Mouse (Mus musculus) mature B cell (primary cell): ENCODE measurements around the gene Nrxn3.

Source experiments
- in situ Hi-C: fragments of 300-500 bp; cut with MboI; formaldehyde crosslinking; loops from 2 replicates; pipeline ENCODE4 v1.14.3; 2019

Nrxn3 gene

GRCm38 (mm10) chr12:88722691-88723070 is at the start of gene Nrxn3:
Gene Nrxn3, plus strand, starts transcription at chr12:88722876.
- in situ Hi-C loops, result no loop called here

GRCm38 (mm10) chr12:88704159-88704846 is 18.4 kb upstream of the Nrxn3 start:
- in situ Hi-C loops, result no loop called here

GRCm38 (mm10) chr12:88705959-88706358 is 16.7 kb upstream of the Nrxn3 start:
- in situ Hi-C loops, result no loop called here

GRCm38 (mm10) chr12:88707786-88708185 is 14.9 kb upstream of the Nrxn3 start:
- in situ Hi-C loops, result no loop called here

GRCm38 (mm10) chr12:88709223-88709622 is 13.5 kb upstream of the Nrxn3 start:
- in situ Hi-C loops, result no loop called here

GRCm38 (mm10) chr12:88713456-88713855 is 9.2 kb upstream of the Nrxn3 start:
- in situ Hi-C loops, result no loop called here

- in situ Hi-C loops, result no loop called here
These were observed 515 bp upstream of the Nrxn3 start for GRCm38 (mm10) chr12:88722031-88722690.

GRCm38 (mm10) chr12:88726316-88726715 is 3.6 kb downstream of the Nrxn3 start:
- in situ Hi-C loops, result no loop called here

GRCm38 (mm10) chr12:88726755-88727154 is 4.1 kb downstream of the Nrxn3 start:
- in situ Hi-C loops, result no loop called here

- in situ Hi-C loops, result no loop called here
These were observed 8.0 kb downstream of the Nrxn3 start for GRCm38 (mm10) chr12:88730720-88731119.

- in situ Hi-C loops, result no loop called here
These were observed 12.4 kb downstream of the Nrxn3 start for GRCm38 (mm10) chr12:88735045-88735444.

- in situ Hi-C loops, result no loop called here
These were observed 14.4 kb downstream of the Nrxn3 start for GRCm38 (mm10) chr12:88737081-88737480.

- in situ Hi-C loops, result no loop called here
These were observed 15.9 kb downstream of the Nrxn3 start for GRCm38 (mm10) chr12:88738616-88739015.

- in situ Hi-C loops, result no loop called here
These were observed 24.1 kb downstream of the Nrxn3 start for GRCm38 (mm10) chr12:88746788-88747187.

GRCm38 (mm10) chr12:88764791-88765190 is 42.1 kb downstream of the Nrxn3 start:
- in situ Hi-C loops, result no loop called here

GRCm38 (mm10) chr12:88774666-88775065 is 52.0 kb downstream of the Nrxn3 start:
- in situ Hi-C loops, result no loop called here

GRCm38 (mm10) chr12:88778036-88778435 is 55.4 kb downstream of the Nrxn3 start:
- in situ Hi-C loops, result no loop called here

GRCm38 (mm10) chr12:88784199-88785147 is 61.8 kb downstream of the Nrxn3 start:
- in situ Hi-C loops, result no loop called here

GRCm38 (mm10) chr12:88793314-88793713 is 70.6 kb downstream of the Nrxn3 start:
- in situ Hi-C loops, result no loop called here

- in situ Hi-C loops, result no loop called here
These were observed 78.4 kb downstream of the Nrxn3 start for GRCm38 (mm10) chr12:88800990-88801655.

GRCm38 (mm10) chr12:88801656-88802007 is 79.0 kb downstream of the Nrxn3 start:
- in situ Hi-C loops, result no loop called here

GRCm38 (mm10) chr12:88808947-88809346 is 86.3 kb downstream of the Nrxn3 start:
- in situ Hi-C loops, result no loop called here
